Mouse (Mus musculus) neural tube, embryonic 10.5 days (tissue): Measurements from ENCODE around the gene Myo1b.

ENCODE experiments used
- DNase-seq: peaks from one replicate; pipeline ENCODE4 v3.0.0-alpha.2; 2017; ENCODE audit warnings: low spot score; ENCODE audit errors: extremely low spot score

Gene Myo1b

DNA sequence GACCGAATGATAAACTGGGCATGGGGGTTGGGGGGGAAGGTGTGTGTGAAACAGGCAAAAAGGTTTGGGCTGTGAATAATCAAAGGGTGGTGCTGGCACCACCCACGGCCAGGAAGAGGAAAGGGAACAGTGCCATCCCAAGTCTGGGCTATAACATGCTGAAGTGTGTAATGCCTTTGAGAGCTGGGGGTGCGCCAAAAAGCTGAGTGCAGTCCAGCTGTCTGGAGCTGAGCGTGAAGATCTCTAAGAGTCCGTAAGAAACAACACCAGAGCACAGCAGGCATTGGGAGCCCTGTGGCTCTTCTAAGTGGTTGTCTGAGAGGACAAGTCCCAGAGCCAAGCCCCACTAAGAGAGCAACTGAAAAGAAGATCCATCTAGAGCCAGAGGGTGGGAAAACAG, 63.6 kb downstream of the Myo1b start:
- DNase-seq = no peak

DNA sequence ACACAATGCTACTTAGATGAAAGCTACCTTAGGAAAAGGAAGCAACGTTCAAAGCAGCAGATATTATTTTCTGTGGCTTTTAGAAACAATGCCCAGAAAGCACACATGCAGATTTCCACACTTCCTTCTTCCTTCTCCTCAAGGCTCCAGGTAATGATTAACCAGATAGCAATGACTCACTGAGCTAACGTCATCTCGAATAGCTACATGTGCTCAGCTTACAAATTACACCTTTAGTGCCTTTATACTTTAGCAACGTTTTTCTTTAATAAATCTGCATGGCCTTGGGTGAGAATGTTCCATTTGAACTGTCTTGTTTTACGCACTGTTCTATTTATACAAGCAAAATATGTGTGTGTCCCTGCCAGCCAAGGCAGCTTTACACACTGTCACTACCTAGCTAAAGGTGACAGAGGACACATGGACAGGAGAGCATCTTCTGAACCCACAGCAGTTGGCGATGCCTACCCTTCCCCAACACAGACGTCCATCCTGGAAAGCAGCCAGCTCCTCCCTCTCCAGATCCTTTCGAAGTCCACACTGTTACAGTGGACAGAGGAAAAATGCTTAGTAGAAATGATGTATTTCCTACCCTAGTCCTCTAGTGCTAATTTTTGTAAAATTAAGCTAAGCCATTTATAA, 66.2 kb downstream of the Myo1b start:
- DNase-seq = no peak

DNA sequence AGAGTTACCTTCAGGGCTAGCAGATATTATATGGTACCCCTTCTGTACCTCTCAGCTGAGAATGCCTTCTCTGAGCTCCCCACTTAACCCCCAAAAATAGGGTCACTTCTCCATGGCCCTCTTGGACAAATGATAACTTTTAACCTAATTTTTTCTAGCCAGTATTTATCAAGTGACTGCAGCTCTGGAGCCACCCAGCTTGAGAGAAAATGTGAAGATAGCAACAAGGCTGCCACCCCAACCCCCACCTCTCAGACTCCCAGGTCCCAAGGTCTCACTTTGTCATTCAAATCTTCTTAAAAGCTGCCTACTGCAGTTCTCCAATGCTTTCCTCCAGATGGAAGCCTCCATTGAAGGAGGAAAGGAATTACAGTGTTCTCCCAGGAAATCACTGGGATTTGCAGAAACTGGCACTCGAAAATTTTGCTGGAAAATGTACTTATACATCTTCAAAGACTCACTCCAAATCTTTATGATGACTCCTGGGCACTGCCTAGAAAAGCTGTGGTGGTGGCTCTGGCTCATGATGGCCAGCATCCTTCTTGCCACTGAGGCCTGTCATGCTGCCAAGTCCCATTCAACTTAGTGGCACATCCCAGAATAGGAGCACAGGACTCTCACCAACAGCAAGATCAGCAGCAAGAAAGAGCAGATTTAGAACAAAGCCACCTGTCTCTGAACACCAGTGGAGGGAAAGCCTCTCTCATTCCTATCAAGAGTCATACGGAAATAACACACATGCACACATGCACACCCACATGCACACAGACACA, 70.4 kb downstream of the Myo1b start:
- no peak for DNase-seq

DNA sequence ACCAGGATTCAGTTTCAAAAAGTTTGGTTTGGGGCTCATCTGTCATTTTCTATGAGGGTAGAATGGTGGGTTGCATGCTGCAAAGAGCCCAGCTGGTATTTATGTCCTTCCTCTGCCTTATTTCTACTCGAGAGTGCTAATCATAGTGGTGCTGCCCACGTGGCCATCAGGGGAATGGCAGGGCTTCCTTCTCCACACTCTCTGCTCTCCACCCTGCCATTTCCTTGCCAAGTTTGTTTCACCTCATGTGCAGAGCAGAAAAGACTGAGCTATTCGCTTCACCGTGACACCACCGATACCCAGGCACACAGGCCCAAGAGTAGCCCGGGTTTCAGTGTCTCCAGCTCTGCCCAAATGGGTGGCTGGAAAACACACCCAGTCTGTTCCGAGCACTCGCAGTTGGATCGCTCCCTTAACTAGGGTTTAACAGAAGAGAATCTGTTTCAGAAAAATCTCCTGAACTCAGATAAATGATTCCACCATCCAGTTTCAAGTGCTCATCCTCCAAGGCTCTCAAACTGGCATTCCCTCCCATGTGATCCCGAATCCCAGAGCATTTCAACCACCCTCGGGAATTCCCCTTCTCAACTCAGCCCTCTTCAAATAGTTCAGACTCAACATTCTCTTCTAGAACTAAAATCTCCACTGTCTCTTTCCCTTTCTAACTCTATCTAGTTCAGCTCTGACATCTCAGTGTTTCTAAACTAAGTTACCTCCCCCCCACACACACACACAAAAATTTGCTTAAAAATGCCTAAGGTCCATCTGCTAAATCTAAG, 77.8 kb downstream of the Myo1b start:
- no peak for DNase-seq

DNA sequence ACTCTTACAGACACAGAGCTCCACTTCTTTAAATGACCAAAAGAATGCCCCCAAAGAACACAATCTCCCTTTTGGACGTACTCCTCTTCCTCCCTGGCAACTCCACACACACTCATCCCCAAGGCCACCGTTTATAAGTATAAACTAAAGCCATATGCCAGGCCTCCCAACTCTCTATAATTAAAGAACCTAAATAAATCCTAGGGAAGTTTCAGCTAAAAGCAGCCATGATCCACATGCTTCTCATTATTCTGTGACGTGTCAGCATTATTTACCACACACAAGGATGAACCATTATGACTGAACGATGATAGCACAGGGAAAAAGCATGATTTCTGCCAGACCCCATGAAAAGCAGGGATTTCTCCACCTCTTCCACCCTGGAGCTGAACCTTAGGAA, 78.6 kb downstream of the Myo1b start:
- no peak for DNase-seq

DNA sequence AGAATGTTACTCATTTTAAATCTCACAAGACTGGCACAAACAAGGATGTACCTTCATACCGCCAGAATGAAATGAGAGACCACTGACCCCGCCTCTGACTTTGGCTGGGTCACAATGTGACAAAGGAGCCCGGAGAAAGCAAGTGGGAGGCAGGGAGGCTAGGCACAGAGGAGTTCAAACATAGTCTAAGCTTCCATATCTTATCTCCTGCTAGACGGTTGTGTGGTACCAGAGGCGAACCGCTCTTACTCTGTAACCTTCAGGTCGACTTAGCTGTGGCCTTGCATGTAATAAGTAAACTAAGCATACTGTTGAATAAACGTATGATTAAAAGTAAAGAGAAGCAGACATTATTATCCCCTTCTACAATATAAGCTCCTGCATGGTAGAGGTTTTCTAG, 80.1 kb downstream of the Myo1b start:
- no peak for DNase-seq

DNA sequence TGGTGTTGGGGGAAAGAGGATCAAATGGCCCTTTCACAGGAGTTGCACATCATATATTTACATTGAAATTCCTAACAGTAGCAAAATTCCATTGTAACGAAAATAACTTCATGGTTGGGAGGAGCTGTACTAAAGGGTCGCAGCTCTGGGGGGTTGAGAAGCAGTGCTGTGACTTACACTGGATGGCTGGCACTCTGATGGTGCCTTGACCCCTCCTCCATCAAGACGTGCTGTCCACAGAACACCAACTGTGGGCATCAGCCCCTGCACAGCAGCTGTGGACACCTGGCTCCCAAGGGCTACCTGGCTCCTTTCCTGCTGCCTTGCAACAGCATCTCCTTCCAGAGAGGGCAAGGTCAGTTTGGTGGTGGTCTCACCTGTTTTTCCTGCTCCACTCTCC, 81.8 kb downstream of the Myo1b start:
- DNase-seq = no peak

- DNase-seq = no peak
These were observed 86.5 kb downstream of the Myo1b start for GRCm38 (mm10) chr1:51829353-51829752.

GRCm38 (mm10) chr1:51822531-51822930, 93.3 kb downstream of the Myo1b start:
- DNase-seq = no peak

- DNase-seq = no peak
These were observed 94.0 kb downstream of the Myo1b start for GRCm38 (mm10) chr1:51821701-51822495.

DNA sequence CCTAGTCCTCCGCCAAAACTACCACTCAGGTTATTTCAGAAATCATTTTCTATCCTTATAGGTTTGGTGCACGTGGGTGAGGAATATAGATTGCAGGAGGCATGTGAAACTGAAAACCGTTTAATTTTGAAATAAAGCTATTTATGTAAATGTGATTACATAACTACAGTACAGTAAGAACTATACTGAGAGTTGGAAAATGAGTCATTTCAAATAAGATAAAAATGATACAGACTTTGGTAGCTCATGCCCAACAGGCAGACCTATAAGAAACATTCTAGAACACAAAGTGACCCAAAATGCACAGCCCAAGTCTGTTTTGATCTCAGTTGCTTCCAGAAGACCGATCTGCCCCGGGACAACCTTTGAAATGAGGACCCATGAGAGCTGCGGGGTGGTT, 95.4 kb downstream of the Myo1b start:
- DNase-seq = no peak

- no peak for DNase-seq
These were observed 95.8 kb downstream of the Myo1b start for GRCm38 (mm10) chr1:51820013-51820441.

DNA sequence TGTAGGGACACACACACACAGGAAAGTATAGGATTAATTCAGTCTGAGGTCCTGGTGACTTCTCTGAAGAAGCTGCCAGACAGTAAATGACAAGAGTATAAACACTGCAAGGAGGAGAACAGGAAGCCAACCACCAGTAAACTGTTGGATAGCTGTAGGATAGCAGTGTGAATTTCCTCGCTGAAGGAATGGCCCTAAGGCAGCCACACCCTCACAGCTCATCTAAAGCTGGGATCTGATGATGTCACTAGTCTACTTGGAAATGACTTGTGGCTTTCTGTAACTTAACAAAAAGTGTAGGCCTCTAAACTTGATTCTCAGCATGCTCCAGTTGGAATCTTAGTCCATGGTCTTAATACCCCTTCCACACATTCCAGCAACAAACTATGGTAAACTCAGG, 100.2 kb downstream of the Myo1b start:
- no peak for DNase-seq

DNA sequence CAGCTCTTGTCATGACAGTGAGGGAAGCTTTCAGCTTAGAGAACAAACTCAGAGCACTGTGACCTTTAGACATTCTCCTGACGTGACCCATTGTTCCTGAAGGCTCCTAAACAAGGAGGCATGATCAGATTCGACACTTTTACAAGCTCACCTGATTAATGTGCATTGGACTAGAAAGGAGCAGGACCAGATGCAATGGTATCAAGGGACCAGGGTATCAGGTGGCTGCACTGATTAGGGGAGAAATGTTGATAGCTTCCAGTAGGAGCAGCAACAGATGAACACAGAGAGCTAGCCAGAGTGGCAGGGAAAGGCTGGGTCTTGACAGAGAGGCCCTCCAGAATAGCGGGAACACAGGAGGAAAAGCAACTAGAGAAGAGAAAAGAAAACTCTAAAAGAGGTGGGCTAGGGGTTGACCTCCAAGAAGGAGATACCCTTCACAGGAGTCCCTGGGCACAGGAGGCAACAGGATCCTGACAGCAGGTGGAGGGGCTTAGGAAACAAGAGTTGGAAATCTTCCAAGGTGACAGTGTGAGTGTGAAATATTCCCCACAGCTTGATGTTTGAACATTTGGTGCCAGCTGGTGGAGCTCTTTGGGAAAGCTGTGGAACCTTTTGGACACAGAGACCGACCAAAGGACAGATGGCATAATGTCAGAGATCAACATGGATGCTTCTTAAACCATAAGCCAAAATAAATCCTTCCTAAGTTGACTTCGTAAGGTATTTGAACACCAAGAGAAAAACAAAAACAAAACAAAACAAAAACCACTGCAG, 100.8 kb downstream of the Myo1b start:
- DNase-seq = no peak

DNA sequence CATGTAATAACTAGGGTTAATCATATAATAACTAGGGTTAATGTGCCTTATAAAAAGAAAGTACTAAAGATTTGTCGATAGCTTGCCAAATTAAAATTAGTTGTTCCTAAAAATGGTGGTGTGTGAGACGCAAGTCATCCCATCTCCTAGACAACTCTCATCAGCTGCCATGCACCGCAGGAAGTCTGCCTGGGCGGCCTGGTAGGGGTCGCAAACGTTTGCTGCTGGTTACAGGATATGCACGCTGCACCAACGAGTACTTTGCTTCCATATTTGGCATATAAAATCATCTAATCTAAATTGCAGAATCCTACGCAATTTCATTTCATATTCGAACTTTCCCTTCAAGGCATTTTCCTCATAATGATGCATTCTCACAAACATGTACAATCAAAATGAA, 107.0 kb downstream of the Myo1b start:
- no peak for DNase-seq

- no peak for DNase-seq
These were observed 107.6 kb downstream of the Myo1b start for GRCm38 (mm10) chr1:51808228-51808627.

GRCm38 (mm10) chr1:51805040-51805610, 110.7 kb downstream of the Myo1b start:
- no peak for DNase-seq

DNA sequence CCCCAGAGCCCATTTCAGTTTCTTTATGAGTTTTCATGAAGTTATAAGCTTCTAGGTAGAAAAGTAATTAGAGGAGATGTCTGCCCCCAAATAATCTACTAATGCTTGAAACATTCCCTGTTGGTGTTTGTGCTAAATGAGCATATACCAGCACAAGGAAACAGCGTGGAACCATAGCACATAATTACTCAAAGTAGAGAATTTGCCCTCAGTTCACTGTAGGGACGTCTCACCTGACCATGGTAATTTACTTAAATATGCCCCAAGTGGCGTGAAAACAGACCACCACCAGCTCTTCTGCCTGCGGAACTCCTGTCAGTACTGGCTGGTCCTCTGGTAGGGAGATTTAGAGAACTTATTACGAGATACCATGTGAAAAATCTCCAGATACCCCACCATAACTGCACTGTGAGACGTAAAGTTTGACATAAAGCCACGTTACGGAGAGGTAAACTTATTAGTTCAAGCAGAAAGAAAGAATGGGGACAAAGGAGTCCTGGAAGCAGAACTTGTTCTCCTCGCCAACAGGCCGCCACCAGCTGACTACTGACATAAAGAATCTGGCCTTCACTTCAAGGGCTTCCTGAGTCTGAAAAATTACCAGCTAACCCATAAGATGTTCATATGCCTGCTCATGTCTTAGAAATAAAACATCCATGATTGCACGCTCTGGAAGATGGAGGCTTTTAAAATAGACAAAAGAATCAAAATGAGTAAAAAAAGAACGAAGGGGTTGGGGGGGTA, 111.4 kb downstream of the Myo1b start:
- DNase-seq = no peak

DNA sequence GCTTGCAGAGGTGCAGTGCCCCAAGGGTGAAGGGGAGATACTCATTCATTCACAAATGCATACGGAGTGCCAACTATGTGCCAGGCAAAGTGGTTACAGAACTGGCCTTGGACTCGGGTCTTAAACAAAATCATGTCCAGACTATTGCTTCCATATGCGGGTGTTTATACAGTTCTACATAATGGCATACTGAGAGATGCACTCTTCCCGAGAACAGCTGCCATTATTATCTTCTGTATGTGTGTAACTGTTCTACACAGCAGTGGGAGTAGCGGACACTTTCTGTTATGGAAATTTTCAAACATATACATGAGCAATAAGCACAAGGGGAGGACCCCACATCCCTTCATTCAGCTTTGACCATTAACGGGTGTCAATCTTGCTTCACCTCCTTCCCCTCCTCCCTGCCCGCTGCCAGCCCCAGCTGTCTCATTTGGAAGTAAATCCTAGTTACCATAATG, 117.8 kb downstream of the Myo1b start:
- DNase-seq = no peak
